Mouse (Mus musculus): ENCODE measurements around the gene Fmo5. TPM values are rescaled to one million over a fixed set of nuclear protein-coding genes. Genes with fewer than 3 reads are reported as not detected.
A peak's percentile ranks its signal among the peaks of the same experiment; 100 is the strongest.

The Fmo5 gene
- polyA plus RNA-seq, 1 experiment from 2014 or later = 0.53 TPM

GRCm38 (mm10) chr3:97600050-97600832 is 28.4 kb upstream of the Fmo5 start:
- H3K36me3 ChIP-seq (ENCODE audit: control insufficient read depth, insufficient read depth, low read length) = no peaks in the 10 kb centered on the region
- H3K4me2 ChIP-seq (ENCODE audit: low read length) = no peak overlapping the region
- H3K4me3 ChIP-seq (replicated peaks; ENCODE audit: low read depth, low read length) = no peak overlapping the region
- WGBS = 97% methylated on average over 3 of the region's 3 CpGs
- DNase-seq = no peak
- no peak overlapping the region for H3K27ac ChIP-seq (replicated peaks; ENCODE audit: low read depth, low read length)
- no peaks in the 10 kb centered on the region for H3K27me3 ChIP-seq (ENCODE audit: control insufficient read depth, insufficient read depth, low read length)
- H3K4me1 ChIP-seq (ENCODE audit: control insufficient read depth, insufficient read depth, low read length) = no peaks in the 10 kb centered on the region
- H3K9ac ChIP-seq (replicated peaks; ENCODE audit: low read length) = no peak overlapping the region
- H3K9me3 ChIP-seq (ENCODE audit: control insufficient read depth, low read length) = no peaks in the 10 kb centered on the region
- no peak for ATAC-seq (ENCODE audit: low FRiP score, low TSS enrichment)

GRCm38 (mm10) chr3:97609201-97609844 is 19.3 kb upstream of the Fmo5 start:
- 4% methylated on average over 20 of the region's 20 CpGs for WGBS
- Histone ChIP-seq H3K9me3 (ENCODE audit: control insufficient read depth, low read length) (no peaks in the 10 kb centered on the region), H3K4me1 (ENCODE audit: control insufficient read depth, insufficient read depth, low read length) (no peaks in the 10 kb centered on the region), H3K27ac (replicated peaks; ENCODE audit: low read depth, low read length) (no peak overlapping the region), H3K4me2 (ENCODE audit: low read length) (peak overlapping the region; percentile 55), H3K9ac (replicated peaks; ENCODE audit: low read length) (peak overlapping the region; percentile 80; the same call in 1 of the 2 replicates), H3K36me3 (ENCODE audit: control insufficient read depth, insufficient read depth, low read length) (no peaks in the 10 kb centered on the region), H3K4me3 (replicated peaks; ENCODE audit: low read depth, low read length) (peak overlapping the region; percentile 79), H3K27me3 (ENCODE audit: control insufficient read depth, insufficient read depth, low read length) (no peaks in the 10 kb centered on the region)
- DNase-seq = peak; percentile 36
- no peak for ATAC-seq (ENCODE audit: low FRiP score, low TSS enrichment)

- DNase-seq = peak; percentile 96
- H3K4me3 ChIP-seq (replicated peaks; ENCODE audit: low read depth, low read length) = peak within 1 kb of the TSS; percentile 79
- no peaks in the 10 kb centered on the region for H3K9me3 ChIP-seq (ENCODE audit: control insufficient read depth, low read length)
- peak within 1 kb of the TSS; percentile 86 for H3K27ac ChIP-seq (replicated peaks; ENCODE audit: low read depth, low read length)
- under 1% methylated on average over 54 of the region's 56 CpGs for WGBS
- H3K9ac ChIP-seq (replicated peaks; ENCODE audit: low read length) = peak within 1 kb of the TSS; percentile 80
- H3K27me3 ChIP-seq (ENCODE audit: control insufficient read depth, insufficient read depth, low read length) = no peaks in the 10 kb centered on the region
- peak; percentile 92 for ATAC-seq (ENCODE audit: low FRiP score, low TSS enrichment)
- no peaks in the 10 kb centered on the region for H3K4me1 ChIP-seq (ENCODE audit: control insufficient read depth, insufficient read depth, low read length)
- no peaks in the 10 kb centered on the region for H3K36me3 ChIP-seq (ENCODE audit: control insufficient read depth, insufficient read depth, low read length)
- peak within 1 kb of the TSS; percentile 55 for H3K4me2 ChIP-seq (ENCODE audit: low read length)
These were observed 18.7 kb upstream of the Fmo5 start, which contains the start of gene Chd1l for GRCm38 (mm10) chr3:97609845-97610410. TSS of gene Chd1l (minus strand) at chr3:97610203.

GRCm38 (mm10) chr3:97611021-97611420 is 17.6 kb upstream of the Fmo5 start:
- no peak overlapping the region for H3K9ac ChIP-seq (replicated peaks; ENCODE audit: low read length)
- H3K36me3 ChIP-seq (ENCODE audit: control insufficient read depth, insufficient read depth, low read length) = no peaks in the 10 kb centered on the region
- DNase-seq = no peak
- H3K4me3 ChIP-seq (replicated peaks; ENCODE audit: low read depth, low read length) = no peak overlapping the region
- no peaks in the 10 kb centered on the region for H3K4me1 ChIP-seq (ENCODE audit: control insufficient read depth, insufficient read depth, low read length)
- H3K9me3 ChIP-seq (ENCODE audit: control insufficient read depth, low read length) = no peaks in the 10 kb centered on the region
- no peak for ATAC-seq (ENCODE audit: low FRiP score, low TSS enrichment)
- WGBS = 92% methylated on average over 6 of the region's 6 CpGs
- no peaks in the 10 kb centered on the region for H3K27me3 ChIP-seq (ENCODE audit: control insufficient read depth, insufficient read depth, low read length)
- no peak overlapping the region for H3K4me2 ChIP-seq (ENCODE audit: low read length)
- H3K27ac ChIP-seq (replicated peaks; ENCODE audit: low read depth, low read length) = no peak overlapping the region

- ATAC-seq (ENCODE audit: low FRiP score, low TSS enrichment) (no peak), DNase-seq (no peak)
- H3K4me3 ChIP-seq (replicated peaks; ENCODE audit: low read depth, low read length) = no peak overlapping the region
- no peaks in the 10 kb centered on the region for H3K4me1 ChIP-seq (ENCODE audit: control insufficient read depth, insufficient read depth, low read length)
- 54% methylated on average over 1 of the region's 1 CpGs for WGBS
- H3K9ac ChIP-seq (replicated peaks; ENCODE audit: low read length) = no peak overlapping the region
- no peak overlapping the region for H3K4me2 ChIP-seq (ENCODE audit: low read length)
- H3K9me3 ChIP-seq (ENCODE audit: control insufficient read depth, low read length) = no peaks in the 10 kb centered on the region
- H3K36me3 ChIP-seq (ENCODE audit: control insufficient read depth, insufficient read depth, low read length) = no peaks in the 10 kb centered on the region
- no peaks in the 10 kb centered on the region for H3K27me3 ChIP-seq (ENCODE audit: control insufficient read depth, insufficient read depth, low read length)
- no peak overlapping the region for H3K27ac ChIP-seq (replicated peaks; ENCODE audit: low read depth, low read length)
These were observed 13.4 kb upstream of the Fmo5 start for GRCm38 (mm10) chr3:97615154-97615553.

- no peak overlapping the region for H3K9ac ChIP-seq (replicated peaks; ENCODE audit: low read length)
- ATAC-seq (ENCODE audit: low FRiP score, low TSS enrichment) (no peak), DNase-seq (no peak)
- no peaks in the 10 kb centered on the region for H3K4me1 ChIP-seq (ENCODE audit: control insufficient read depth, insufficient read depth, low read length)
- no peaks in the 10 kb centered on the region for H3K9me3 ChIP-seq (ENCODE audit: control insufficient read depth, low read length)
- WGBS = 87% methylated on average over 4 of the region's 4 CpGs
- H3K4me2 ChIP-seq (ENCODE audit: low read length) = no peak overlapping the region
- no peaks in the 10 kb centered on the region for H3K27me3 ChIP-seq (ENCODE audit: control insufficient read depth, insufficient read depth, low read length)
- no peak overlapping the region for H3K27ac ChIP-seq (replicated peaks; ENCODE audit: low read depth, low read length)
- H3K36me3 ChIP-seq (ENCODE audit: control insufficient read depth, insufficient read depth, low read length) = no peaks in the 10 kb centered on the region
- H3K4me3 ChIP-seq (replicated peaks; ENCODE audit: low read depth, low read length) = no peak overlapping the region
These were observed 12.7 kb upstream of the Fmo5 start for GRCm38 (mm10) chr3:97615933-97616332.

GRCm38 (mm10) chr3:97617091-97617825 is 11.3 kb upstream of the Fmo5 start:
- Histone ChIP-seq H3K4me1 (ENCODE audit: control insufficient read depth, insufficient read depth, low read length) (no peaks in the 10 kb centered on the region), H3K4me2 (ENCODE audit: low read length) (no peak overlapping the region), H3K9me3 (ENCODE audit: control insufficient read depth, low read length) (no peaks in the 10 kb centered on the region), H3K9ac (replicated peaks; ENCODE audit: low read length) (no peak overlapping the region), H3K4me3 (replicated peaks; ENCODE audit: low read depth, low read length) (no peak overlapping the region), H3K27ac (replicated peaks; ENCODE audit: low read depth, low read length) (no peak overlapping the region), H3K27me3 (ENCODE audit: control insufficient read depth, insufficient read depth, low read length) (no peaks in the 10 kb centered on the region), H3K36me3 (ENCODE audit: control insufficient read depth, insufficient read depth, low read length) (no peaks in the 10 kb centered on the region)
- ATAC-seq (ENCODE audit: low FRiP score, low TSS enrichment) (no peak), DNase-seq (no peak)
- WGBS = 93% methylated on average over 18 of the region's 19 CpGs

GRCm38 (mm10) chr3:97617899-97618298 is 10.7 kb upstream of the Fmo5 start:
- WGBS = 88% methylated on average over 8 of the region's 8 CpGs
- Histone ChIP-seq H3K4me2 (ENCODE audit: low read length) (no peak overlapping the region), H3K27ac (replicated peaks; ENCODE audit: low read depth, low read length) (no peak overlapping the region), H3K9ac (replicated peaks; ENCODE audit: low read length) (no peak overlapping the region), H3K36me3 (ENCODE audit: control insufficient read depth, insufficient read depth, low read length) (no peaks in the 10 kb centered on the region), H3K27me3 (ENCODE audit: control insufficient read depth, insufficient read depth, low read length) (no peaks in the 10 kb centered on the region), H3K4me3 (replicated peaks; ENCODE audit: low read depth, low read length) (no peak overlapping the region), H3K9me3 (ENCODE audit: control insufficient read depth, low read length) (no peaks in the 10 kb centered on the region), H3K4me1 (ENCODE audit: control insufficient read depth, insufficient read depth, low read length) (no peaks in the 10 kb centered on the region)
- no peak for ATAC-seq (ENCODE audit: low FRiP score, low TSS enrichment)
- no peak for DNase-seq

Data from midbrain, embryonic 14.5 days (tissue).